Mouse (Mus musculus): Measurements from ENCODE around the gene Clcf1.

- TF ChIP-seq CTCF (IDR thresholded peaks at IDR 0.05; ENCODE audit: low read depth, low read length): no peak
- TF ChIP-seq POLR2A (IDR thresholded peaks at IDR 0.05; ENCODE audit: extremely low read depth, insufficient read depth, low read length): no peak
These were observed 15.5 kb downstream of the Clcf1 start for GRCm38 (mm10) chr19:4229451-4230076.
